Mouse (Mus musculus) CH12.LX (cell line): ENCODE measurements around the gene Bola3.

ENCODE experiments used
- CHD1 ChIP-seq: IDR thresholded peaks from 2 replicates; pipeline ENCODE4 v1.6.1; 2012; ENCODE audit warnings: low read depth, low read length, improper control_type of control experiment, inconsistent platforms
- CTCF ChIP-seq, 2 experiments: IDR thresholded peaks in 1 of 2; conservative IDR thresholded peaks in 1 of 2; 2 replicates each; pipeline ENCODE4 v1.5.1; 2011 to 2012; ENCODE audit warnings: low read depth in 2 of 2, low read length in 2 of 2, improper control_type of control experiment in 1 of 2, inconsistent platforms in 1 of 2, mild to moderate bottlenecking in 1 of 2, moderate library complexity in 1 of 2
- ETS1 ChIP-seq: conservative IDR thresholded peaks from 2 replicates; pipeline ENCODE4 v1.6.1; 2012; ENCODE audit warnings: low read depth, mild to moderate bottlenecking, inconsistent platforms, low read length, improper control_type of control experiment, moderate library complexity
- HCFC1 ChIP-seq: IDR thresholded peaks from 2 replicates; pipeline ENCODE4 v1.6.1; 2012; ENCODE audit warnings: low read depth, mild to moderate bottlenecking, inconsistent platforms, low read length, improper control_type of control experiment
- MAX ChIP-seq: IDR thresholded peaks from 2 replicates; pipeline ENCODE4 v1.6.1; 2011; ENCODE audit warnings: low read length, improper control_type of control experiment
- NRF1 ChIP-seq: IDR thresholded peaks from 2 replicates; pipeline ENCODE4 v1.6.1; 2014; ENCODE audit warnings: low read depth, mild to moderate bottlenecking, inconsistent platforms, low read length, improper control_type of control experiment, moderate library complexity
- POLR2A ChIP-seq: IDR thresholded peaks from 2 replicates; pipeline ENCODE4 v1.6.1; 2011; ENCODE audit warnings: low read depth, mild to moderate bottlenecking, improper control_type of control experiment, low read length
- TCF12 ChIP-seq: IDR thresholded peaks from 2 replicates; pipeline ENCODE4 v1.6.1; 2014; ENCODE audit warnings: low read depth, mild to moderate bottlenecking, inconsistent platforms, low read length, improper control_type of control experiment

DNA sequence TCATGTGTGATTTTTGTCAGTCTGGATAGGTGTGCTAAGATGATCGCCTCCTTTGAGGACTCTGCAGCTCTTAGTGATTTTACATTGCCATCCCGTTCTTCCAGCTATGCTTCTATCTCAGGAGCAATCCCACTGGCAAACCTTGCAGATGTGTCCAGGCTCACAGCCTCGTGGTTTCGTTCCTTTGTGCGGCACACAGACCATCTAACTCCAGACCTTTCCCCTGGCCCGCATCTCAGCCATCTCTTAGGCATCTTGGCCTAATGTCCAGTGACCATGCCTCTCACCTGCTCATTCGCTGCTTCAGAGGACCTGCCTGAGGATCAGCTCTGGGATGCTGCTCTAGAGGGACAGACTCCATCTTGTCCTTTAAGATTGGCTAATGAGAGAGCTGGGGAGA lies 1.2 kb downstream of the Bola3 start:
- TF ChIP-seq TCF12 (no peak), CHD1 (no peak), CTCF (conservative IDR thresholded peaks at IDR 0.05 in 1 of 2, IDR thresholded peaks at IDR 0.05 in 1 of 2; ENCODE audit: low read depth in 2 of 2, low read length in 2 of 2) (no peak), MAX (no peak), POLR2A (no peak), ETS1 (no peak), NRF1 (no peak), HCFC1 (no peak)
